Mouse (Mus musculus) myocyte (in vitro differentiated cells): Measurements from ENCODE around the gene Dkk3.
A peak's percentile ranks its signal among the peaks of the same experiment; 100 is the strongest.

Experiments used
- CEBPB ChIP-seq: IDR thresholded peaks from 2 replicates; pipeline ENCODE4 v1.6.1; 2011; ENCODE audit warnings: mild to moderate bottlenecking, moderate library complexity; ENCODE audit not compliant: poor library complexity, insufficient read depth, severe bottlenecking
- E2F4 ChIP-seq: IDR thresholded peaks from one replicate; pipeline ENCODE4 v1.6.1; 2011; ENCODE audit warnings: mild to moderate bottlenecking, control low read depth, moderate library complexity; ENCODE audit not compliant: insufficient read depth
- MAX ChIP-seq: IDR thresholded peaks from one replicate; pipeline ENCODE4 v1.6.1; 2011; ENCODE audit warnings: low read depth, mild to moderate bottlenecking, control low read depth
- MYOD1 ChIP-seq, 3 experiments: IDR thresholded peaks; one replicate each; pipeline ENCODE4 v1.6.1; 2011; ENCODE audit warnings: control low read depth in 2 of 3, low read depth in 2 of 3, mild to moderate bottlenecking in 2 of 3, moderate library complexity in 1 of 3; ENCODE audit not compliant: insufficient read length in 2 of 3, control insufficient read depth in 1 of 3
- MYOG ChIP-seq, 3 experiments: IDR thresholded peaks; one replicate each; pipeline ENCODE4 v1.6.1; 2011; ENCODE audit warnings: control low read depth in 2 of 3, low read depth in 2 of 3, mild to moderate bottlenecking in 2 of 3; ENCODE audit not compliant: insufficient read length in 2 of 3, control insufficient read depth in 1 of 3, insufficient read depth in 1 of 3
- POLR2A ChIP-seq: IDR thresholded peaks from one replicate; pipeline ENCODE4 v1.6.1; 2011; ENCODE audit warnings: low read depth, mild to moderate bottlenecking, control low read depth, moderate library complexity; ENCODE audit not compliant: insufficient read length
- POLR2AphosphoS2 ChIP-seq: IDR thresholded peaks from one replicate; pipeline ENCODE4 v1.6.1; 2011; ENCODE audit warnings: low read depth, control low read depth; ENCODE audit not compliant: insufficient read length
- REST ChIP-seq: IDR thresholded peaks from one replicate; pipeline ENCODE4 v1.6.1; 2011; ENCODE audit warnings: mild to moderate bottlenecking, control low read depth, moderate library complexity; ENCODE audit not compliant: insufficient read depth, insufficient read length
- SRF ChIP-seq: IDR thresholded peaks from one replicate; pipeline ENCODE4 v1.6.1; 2011; ENCODE audit warnings: low read depth; ENCODE audit not compliant: control insufficient read depth, insufficient read length
- TCF3 ChIP-seq: IDR thresholded peaks from one replicate; pipeline ENCODE4 v1.6.1; 2011; ENCODE audit warnings: low read depth, control low read depth; ENCODE audit not compliant: insufficient read length
- USF1 ChIP-seq: IDR thresholded peaks from one replicate; pipeline ENCODE4 v1.6.1; 2011; ENCODE audit warnings: low read depth, mild to moderate bottlenecking, control low read depth, moderate library complexity

- TF ChIP-seq MAX (no peak), CEBPB (no peak), POLR2A (no peak), SRF (no peak), MYOG (IDR thresholded peaks at IDR 0.05; ENCODE audit: control insufficient read depth in 1 of 3, insufficient read depth in 1 of 3, insufficient read length in 2 of 3, low read depth in 2 of 3) (peak in 1 of 3 experiments; percentile 7), E2F4 (no peak), TCF3 (no peak), USF1 (no peak), POLR2AphosphoS2 (no peak), REST (no peak), MYOD1 (IDR thresholded peaks at IDR 0.05; ENCODE audit: control insufficient read depth in 1 of 3, insufficient read length in 2 of 3, low read depth in 2 of 3) (no peak)
Observed at GRCm38 (mm10) chr7:112183258-112183841, 24.5 kb upstream of the Dkk3 start.
